Mouse (Mus musculus) lung, adult 2 months (tissue): Measurements from ENCODE around the gene Otoa.

Source experiments
- CTCF ChIP-seq: fragments of 200-500 bp; IDR thresholded peaks from 2 replicates; pipeline ENCODE4 v1.5.1; 2011; ENCODE audit warnings: mild to moderate bottlenecking, low read length, control low read depth; ENCODE audit not compliant: insufficient read depth
- POLR2A ChIP-seq: fragments of 200-500 bp; IDR thresholded peaks from 2 replicates; pipeline ENCODE4 v1.6.1; 2011; ENCODE audit warnings: low read depth, mild to moderate bottlenecking, control low read depth, low read length, borderline replicate concordance; ENCODE audit errors: extremely low read depth

GRCm38 (mm10) chr7:121075416-121075815 is 6.0 kb upstream of the Otoa start:
- TF ChIP-seq POLR2A (no peak), CTCF (no peak)
